Mouse (Mus musculus) lung, adult 2 months (tissue): ENCODE results near the gene Fkbp6.

ENCODE experiments used
- CTCF ChIP-seq: fragments of 200-500 bp; IDR thresholded peaks from 2 replicates; pipeline ENCODE4 v1.5.1; 2011; ENCODE audit warnings: mild to moderate bottlenecking, low read length, control low read depth; ENCODE audit not compliant: insufficient read depth
- POLR2A ChIP-seq: fragments of 200-500 bp; IDR thresholded peaks from 2 replicates; pipeline ENCODE4 v1.6.1; 2011; ENCODE audit warnings: low read depth, mild to moderate bottlenecking, control low read depth, low read length, borderline replicate concordance; ENCODE audit errors: extremely low read depth

- TF ChIP-seq CTCF: no peak
- no peak for TF ChIP-seq POLR2A
Measured at GRCm38 (mm10) chr5:135356090-135356489, 6.2 kb upstream of the Fkbp6 start.
